Mouse (Mus musculus): ENCODE data around the gene Hmgb2. TPM values are rescaled to one million over a fixed set of nuclear protein-coding genes. Genes with fewer than 3 reads are reported as not detected.

Hmgb2 gene
- total RNA-seq (2012; rRNA removed) (144 and 160 TPM in 2 replicates), total RNA-seq (2014; rRNA removed) (236 and 241 TPM in 2 replicates), polyA plus RNA-seq (2012; ENCODE audit: insufficient read length, low read depth) (165 and 187 TPM in 2 replicates)

DNA sequence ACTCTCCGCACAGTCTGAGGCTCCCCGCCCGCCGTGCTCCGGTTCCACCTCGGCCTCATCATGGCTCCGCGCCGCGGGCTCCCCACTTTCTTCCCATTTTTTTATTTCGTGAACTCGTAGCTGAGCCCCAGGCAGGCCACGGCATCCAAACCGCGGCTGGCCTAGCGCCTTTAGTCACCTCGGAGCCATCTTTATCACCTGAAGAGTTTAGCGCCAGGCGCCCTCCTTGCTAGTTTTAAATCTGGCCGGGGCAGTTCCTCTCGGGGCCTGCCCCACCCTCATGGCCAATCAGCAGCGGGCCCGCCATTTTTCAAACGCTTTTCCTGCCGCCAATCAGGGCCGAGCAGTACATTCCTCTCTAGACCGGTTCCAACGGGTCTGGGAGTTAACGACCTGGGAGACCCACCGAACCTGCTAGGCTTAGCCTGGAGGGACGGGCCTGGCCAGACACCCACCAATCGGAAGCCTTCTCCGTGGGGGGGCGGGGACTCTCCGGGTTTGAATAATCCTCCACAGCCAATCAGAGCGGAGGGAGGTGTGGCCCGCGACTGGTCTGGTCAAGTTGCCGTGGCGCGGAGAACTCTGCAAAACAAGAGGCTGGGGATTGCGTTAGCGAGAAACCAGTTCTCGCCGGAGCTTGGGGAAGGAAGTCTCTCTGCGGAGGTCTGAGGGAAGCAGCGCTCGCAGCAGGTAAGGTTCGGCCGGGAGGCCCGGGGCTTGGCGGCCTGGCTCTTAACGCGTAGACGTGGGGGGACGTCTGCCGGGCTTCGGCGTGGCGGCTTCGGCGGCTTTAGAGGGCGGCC lies at the start of gene Hmgb2:
TSS of gene Hmgb2 (plus strand) at position 592 of the 803 bp plus-strand sequence.
- Histone ChIP-seq H3K9me3 (replicated peaks; ENCODE audit: low read length) (no peaks in the 10 kb centered on the region), H3K27ac (ENCODE audit: insufficient read depth, low read depth) (peak within 1 kb of the TSS; percentile 85), H3K4me1 (ENCODE audit: control insufficient read depth in 1 of 2, insufficient read depth in 2 of 2) (peaks cover 2 to 16% of the 10 kb centered on the region in 2 experiments; a peak in 2 of 4 replicates), H3K9ac (ENCODE audit: insufficient read depth, low read depth) (peak within 1 kb of the TSS; percentile 100), H3K27me3 (replicated peaks) (no peaks in the 10 kb centered on the region), H3K36me3 (replicated peaks in 1 of 2; ENCODE audit: control insufficient read depth in 1 of 2, insufficient read depth in 1 of 2, low read length in 1 of 2) (peaks cover 21 to 31% of the 10 kb centered on the region in 2 experiments), H3K4me2 (ENCODE audit: insufficient read depth, low read depth, poor library complexity, severe bottlenecking) (peak within 1 kb of the TSS; percentile 91), H3K4me3 (replicated peaks in 1 of 3; ENCODE audit: low read depth in 2 of 3, low read length in 2 of 3, poor library complexity in 1 of 3) (peak within 1 kb of the TSS; percentile 88 to 90 (median 88)), H3K79me2 (replicated peaks; ENCODE audit: control insufficient read depth, extremely low read depth, insufficient read depth, poor library complexity, severe bottlenecking) (peaks cover 23% of the 10 kb centered on the region)
- in situ Hi-C loops (cut with MboI; ENCODE audit: low pct_ligation_motif_present, low pct_unique_long_range_greater_than_20kb, low sequenced_read_pairs), result no loop called here
- dilution Hi-C loops (cut with MboI; ENCODE audit: extremely low pct_ligation_motif_present, extremely low pct_unique_long_range_greater_than_20kb, low sequenced_read_pairs), result no loop called here
- DNase-seq (ENCODE audit: extremely low read depth), result peak; percentile 99
- TF ChIP-seq CHD2 (IDR thresholded peaks at IDR 0.05; ENCODE audit: low read length) (peak; percentile 73), RAD21 (IDR thresholded peaks at IDR 0.05; ENCODE audit: low read depth, low read length) (no peak), BHLHE40 (IDR thresholded peaks at IDR 0.05; ENCODE audit: low read depth, low read length) (no peak), USF1 (IDR thresholded peaks at IDR 0.05; ENCODE audit: low read depth, low read length) (no peak), CHD1 (IDR thresholded peaks at IDR 0.05; ENCODE audit: low read depth, low read length) (no peak), MXI1 (IDR thresholded peaks at IDR 0.05; ENCODE audit: low read depth, low read length) (peak; percentile 77; the same call in 1 of the 2 replicates), MEF2A (IDR thresholded peaks at IDR 0.05; ENCODE audit: borderline replicate concordance, low read depth, low read length) (peak; percentile 39; the same call in 1 of the 2 replicates), MAFK (IDR thresholded peaks at IDR 0.05; ENCODE audit: insufficient replicate concordance, low read length) (no peak), EP300 (IDR thresholded peaks at IDR 0.05; ENCODE audit: low read length) (no peak), JUND (conservative IDR thresholded peaks at IDR 0.05; ENCODE audit: low read depth, low read length) (no peak), CTCF (conservative IDR thresholded peaks at IDR 0.05 in 1 of 2, IDR thresholded peaks at IDR 0.05 in 1 of 2; ENCODE audit: low read depth in 2 of 2, low read length in 2 of 2) (no peak), ELF1 (IDR thresholded peaks at IDR 0.05; ENCODE audit: low read depth, low read length) (peak; percentile 51), RCOR1 (conservative IDR thresholded peaks at IDR 0.05; ENCODE audit: low read depth, low read length) (no peak), NELFE (IDR thresholded peaks at IDR 0.05; ENCODE audit: low read depth, low read length) (peak; percentile 90), SMC3 (IDR thresholded peaks at IDR 0.05; ENCODE audit: low read depth, low read length) (no peak), JUN (IDR thresholded peaks at IDR 0.05; ENCODE audit: insufficient read depth, low read depth, low read length) (no peak), E2F4 (IDR thresholded peaks at IDR 0.05; ENCODE audit: insufficient replicate concordance, low read depth, low read length) (peak; percentile 96), HCFC1 (IDR thresholded peaks at IDR 0.05; ENCODE audit: low read depth, low read length) (peak; percentile 66; the same call in 1 of the 2 replicates), MAZ (IDR thresholded peaks at IDR 0.05; ENCODE audit: low read depth, low read length) (peak; percentile 27; the same call in 1 of the 2 replicates), NRF1 (IDR thresholded peaks at IDR 0.05; ENCODE audit: low read depth, low read length) (no peak), ZC3H11A (IDR thresholded peaks at IDR 0.05; ENCODE audit: low read depth, low read length) (no peak), IRF4 (IDR thresholded peaks at IDR 0.05; ENCODE audit: low read depth, low read length) (peak; percentile 57; the same call in 1 of the 2 replicates), POLR2A (IDR thresholded peaks at IDR 0.05; ENCODE audit: low read depth, low read length) (peak; percentile 88), UBTF (IDR thresholded peaks at IDR 0.05; ENCODE audit: low read depth, low read length) (no peak), USF2 (conservative IDR thresholded peaks at IDR 0.05; ENCODE audit: low read depth, low read length) (no peak), GABPA (IDR thresholded peaks at IDR 0.05; ENCODE audit: insufficient replicate concordance, low read depth, low read length) (no peak), ZNF384 (IDR thresholded peaks at IDR 0.05; ENCODE audit: low read depth, low read length) (no peak), POLR2AphosphoS2 (IDR thresholded peaks at IDR 0.05; ENCODE audit: low read depth, low read length) (peak; percentile 88; the same call in 1 of the 2 replicates), MAX (IDR thresholded peaks at IDR 0.05; ENCODE audit: low read length) (no peak), MYC (IDR thresholded peaks at IDR 0.05; ENCODE audit: low read depth, low read length) (peak; percentile 47; the same call in 1 of the 2 replicates), SIN3A (IDR thresholded peaks at IDR 0.05; ENCODE audit: low read length) (peak; percentile 88), PAX5 (IDR thresholded peaks at IDR 0.05; ENCODE audit: low read length) (no peak), ZMIZ1 (IDR thresholded peaks at IDR 0.05; ENCODE audit: low read depth, low read length) (peak; percentile 81), ETS1 (conservative IDR thresholded peaks at IDR 0.05; ENCODE audit: low read depth, low read length) (no peak; the same call in 1 of the 2 replicates), KAT2A (IDR thresholded peaks at IDR 0.05; ENCODE audit: insufficient replicate concordance, low read length) (0 out of 2 replicates have a peak, but pooled peaks have one; percentile 67), TCF12 (IDR thresholded peaks at IDR 0.05; ENCODE audit: low read depth, low read length) (peak; percentile 69), ZKSCAN1 (IDR thresholded peaks at IDR 0.05; ENCODE audit: borderline replicate concordance, low read depth, low read length) (no peak), TBP (conservative IDR thresholded peaks at IDR 0.05; ENCODE audit: low read depth, low read length) (peak; percentile 70)
